Mouse (Mus musculus): ENCODE measurements around the gene 1600015I10Rik.
A peak's percentile ranks its signal among the peaks of the same experiment; 100 is the strongest.
"Not testable (repeated sequence)": the region's sequence is repeated elsewhere in the genome, so short reads cannot be mapped to it uniquely, and the experiment has no call there.

The 1600015I10Rik gene

DNA sequence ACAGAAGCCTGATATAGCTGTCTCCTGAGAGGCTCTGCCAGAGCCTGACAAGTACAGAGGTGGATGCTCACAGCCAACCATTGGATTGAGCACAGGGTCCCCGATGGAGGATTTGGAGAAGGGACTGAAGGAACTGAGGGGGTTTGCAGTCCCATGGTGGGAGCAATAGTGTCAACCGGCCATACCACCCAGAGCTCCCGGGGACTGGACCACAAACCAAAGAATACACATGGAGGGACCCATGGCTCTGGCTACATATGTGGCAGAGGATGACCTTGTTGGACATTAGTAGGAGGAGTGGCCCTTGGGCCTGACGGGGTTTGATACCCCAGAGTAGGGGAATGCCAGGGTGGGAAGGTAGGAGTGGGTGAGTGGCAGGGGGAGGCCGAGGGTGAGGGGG is 37.0 kb downstream of the 1600015I10Rik start:
- DNase-seq (ENCODE audit: inconsistent age in 2 of 2, low spot score in 1 of 2), result not testable (repeated sequence)

DNA sequence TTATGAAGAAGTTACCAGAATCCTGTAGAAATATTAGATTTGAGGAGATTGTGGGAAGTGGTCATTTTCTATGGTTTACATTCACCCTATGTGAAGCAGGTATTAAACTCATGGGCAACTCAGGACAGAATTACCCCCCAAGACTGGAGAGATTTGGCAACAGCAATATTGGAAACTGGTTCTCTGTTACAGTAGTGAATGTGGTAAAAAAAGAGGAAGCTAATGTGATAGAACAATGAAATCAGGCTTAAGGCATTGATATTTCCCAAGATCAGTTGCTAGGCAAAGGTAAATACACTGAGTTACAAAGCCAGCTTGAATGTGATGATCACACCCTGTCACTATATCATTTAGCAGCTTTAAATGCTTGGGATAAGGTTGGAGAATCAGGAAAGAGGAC is 38.2 kb downstream of the 1600015I10Rik start:
- DNase-seq (ENCODE audit: inconsistent age in 2 of 2, low spot score in 1 of 2), result no peak

DNA sequence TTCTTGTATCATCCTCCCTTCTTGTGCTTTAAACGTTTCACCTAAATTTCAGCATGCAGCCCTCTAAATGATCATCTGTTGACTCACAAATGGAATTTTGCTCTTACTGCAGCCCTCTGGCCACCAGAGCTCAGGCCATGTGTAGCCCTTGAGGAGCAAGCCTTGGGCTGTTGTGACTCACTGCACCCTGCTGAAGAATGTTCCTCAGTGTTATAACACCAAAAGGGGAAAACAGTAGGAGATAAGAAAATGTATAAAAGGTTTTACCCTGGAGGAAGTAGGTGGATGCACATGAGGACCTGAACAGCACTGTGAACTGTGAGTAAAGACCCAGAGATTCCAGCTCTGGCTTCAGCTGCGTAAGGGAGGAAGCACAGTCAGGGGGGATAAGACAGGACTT is 45.0 kb downstream of the 1600015I10Rik start, which contains the start of gene Doxl2:
Gene Doxl2, plus strand, starts transcription at position 301 of the 400 bp plus-strand sequence.
- peak in 1 of 2 experiments; percentile 68 for DNase-seq (ENCODE audit: inconsistent age in 2 of 2, low spot score in 1 of 2)

DNA sequence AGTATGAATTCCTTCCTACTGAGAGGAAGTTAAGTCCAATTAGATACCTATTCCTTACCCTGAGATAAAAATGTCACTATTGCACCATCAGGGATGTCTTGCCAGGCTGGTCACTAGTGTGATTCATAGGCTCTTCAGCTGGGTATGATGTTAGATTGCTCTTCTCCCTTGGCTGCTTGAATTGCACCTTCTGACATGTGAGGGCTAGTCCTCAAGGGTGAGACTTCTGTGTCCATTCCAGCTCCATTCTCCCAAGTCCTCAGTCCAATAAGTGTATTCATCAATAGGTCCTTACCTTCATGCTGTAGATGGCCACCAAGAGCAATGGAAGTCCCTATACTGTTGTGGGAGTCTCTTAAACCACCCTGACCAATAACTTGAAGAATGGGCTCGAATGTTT is 49.9 kb downstream of the 1600015I10Rik start:
- DNase-seq (ENCODE audit: inconsistent age in 2 of 2, low spot score in 1 of 2), result peak in 1 of 2 experiments; percentile 61

DNA sequence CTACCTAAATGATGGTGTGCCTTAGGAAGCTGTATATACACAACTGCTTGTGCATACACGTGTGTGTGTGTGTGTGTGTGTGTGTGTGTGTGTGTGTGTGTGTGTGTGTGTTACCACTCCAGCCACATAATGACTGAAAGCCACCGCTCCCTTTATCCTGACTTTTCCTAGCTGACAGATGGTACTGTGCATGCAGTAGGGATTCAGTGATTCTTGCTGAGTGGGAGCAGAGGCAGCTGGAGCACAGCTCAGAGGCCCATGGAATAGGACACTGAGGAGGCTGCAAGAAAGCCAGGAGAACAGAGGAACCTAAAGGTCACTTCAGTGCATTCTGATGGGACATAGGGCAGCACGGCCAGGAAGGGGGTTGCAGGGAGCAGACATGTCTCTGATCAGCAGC is 52.6 kb downstream of the 1600015I10Rik start:
- DNase-seq (ENCODE audit: inconsistent age in 2 of 2, low spot score in 1 of 2), result no peak
